ENCODE assay signal across 31 mouse cellular contexts in genomic region chr2:180274523-180274922, GRCm38 (mm10). TPM values are rescaled to one million over a fixed set of nuclear protein-coding genes. Genes with fewer than 3 reads are reported as not detected.
DNase-seq lines count a peak whose midpoint lies in the region; ATAC-seq and TF ChIP-seq lines count a peak whose summit lies in the region.
"Had no signal": no experiment of that assay in that cellular context is flagged by ENCODE, and none has a peak within 500 bp of the region (broad histone marks: within the 10 kb centered on the region; RNA-seq: fewer than 3 reads in every experiment).

No protein-coding gene starts in this region.

- 87% methylated on average over 2 of the region's 2 CpGs for WGBS in heart, embryonic 10.5 days
- WGBS in liver, embryonic 12.5 days (ENCODE audit: insufficient replicate concordance) = 65% methylated on average over 2 of the region's 2 CpGs
- WGBS in liver, embryonic 11.5 days = 75% methylated on average over 2 of the region's 2 CpGs

- H3K4me2 ChIP-seq in liver, embryonic 12.5 days = peak overlapping the region; percentile 73; the same call in 1 of the 2 replicates
- no peak overlapping the region; the same call in 1 of the 2 replicates for H3K4me2 ChIP-seq in liver, embryonic 11.5 days
- no peak overlapping the region for H3K4me2 ChIP-seq in myocyte (ENCODE audit: low read depth)

- TF ChIP-seq POLR2A in myocyte (IDR thresholded peaks at IDR 0.05; ENCODE audit: insufficient read length, low read depth) = no peak

- no peaks in the 10 kb centered on the region for H3K79me2 ChIP-seq in myocyte (ENCODE audit: control insufficient read depth, insufficient read depth)

- H3K9ac ChIP-seq in liver, embryonic 12.5 days = no peak overlapping the region
- no peak overlapping the region for H3K9ac ChIP-seq in liver, embryonic 11.5 days (ENCODE audit: low read depth, low read length)
- H3K9ac ChIP-seq: embryonic facial prominence, embryonic 12.5 days; embryonic facial prominence, embryonic 15.5 days; hindbrain, embryonic 12.5 days had no signal

- no peak overlapping the region for H3K4me3 ChIP-seq in heart, embryonic 10.5 days
- H3K4me3 ChIP-seq in liver, embryonic 12.5 days = no peak overlapping the region
- no peak overlapping the region for H3K4me3 ChIP-seq in liver, embryonic 11.5 days (ENCODE audit: low read depth, low read length)
- H3K4me3 ChIP-seq in myocyte = peak overlapping the region; percentile 46

- ATAC-seq in cerebellum, adult (ENCODE audit: insufficient number of reproducible peaks, low FRiP score, low TSS enrichment) = no peak
- ATAC-seq in liver, embryonic 12.5 days = no peak
- no peak for ATAC-seq in liver, embryonic 11.5 days (replicated peaks; ENCODE audit: low FRiP score)

- H3K36me3 ChIP-seq in heart, embryonic 10.5 days = peaks cover 19% of the 10 kb centered on the region
- peaks cover 22% of the 10 kb centered on the region for H3K36me3 ChIP-seq in liver, embryonic 12.5 days
- no peaks in the 10 kb centered on the region for H3K36me3 ChIP-seq in liver, embryonic 11.5 days (ENCODE audit: control insufficient read depth, insufficient read depth, low read length)
- no peaks in the 10 kb centered on the region for H3K36me3 ChIP-seq in myocyte (ENCODE audit: control insufficient read depth, insufficient read depth)
- H3K36me3 ChIP-seq: heart, embryonic 15.5 days; hindbrain, embryonic 12.5 days; hindbrain, embryonic 15.5 days had no signal

- H3ac ChIP-seq in myocyte (ENCODE audit: control insufficient read depth, insufficient read length) = no peak overlapping the region

- no peaks in the 10 kb centered on the region for H3K9me3 ChIP-seq in heart, embryonic 10.5 days
- no peaks in the 10 kb centered on the region for H3K9me3 ChIP-seq in liver, embryonic 12.5 days (replicated peaks)
- no peaks in the 10 kb centered on the region for H3K9me3 ChIP-seq in liver, embryonic 11.5 days (ENCODE audit: control insufficient read depth, low read length)
- H3K9me3 ChIP-seq: embryonic facial prominence, embryonic 12.5 days; embryonic facial prominence, embryonic 15.5 days; heart, embryonic 15.5 days; hindbrain, embryonic 12.5 days; hindbrain, embryonic 15.5 days had no signal

- peak; percentile 51 for DNase-seq in cerebellum, adult 9-11 months
- DNase-seq in heart, embryonic 10.5 days (ENCODE audit: low spot score) = no peak
- DNase-seq in heart, adult 9 months (ENCODE audit: low spot score in 2 of 2) = no peak
- no peak for DNase-seq in liver, embryonic 11.5 days (ENCODE audit: low spot score)
- DNase-seq in gastrocnemius, postnatal 36 days = no peak
- DNase-seq: adrenal gland, adult 2 months; adrenal gland, postnatal 14 days; cerebellum, adult 18-20 months; cerebellum, postnatal 14 days; forebrain, postnatal 0 days; heart, adult 18-20 months; heart, postnatal 10 days; kidney, adult 18-20 months had no signal

- H3K27me3 ChIP-seq in heart, embryonic 10.5 days (ENCODE audit: insufficient read depth, poor library complexity, severe bottlenecking) = peaks cover 9% of the 10 kb centered on the region
- peaks cover 20% of the 10 kb centered on the region for H3K27me3 ChIP-seq in liver, embryonic 12.5 days (replicated peaks)
- no peaks in the 10 kb centered on the region for H3K27me3 ChIP-seq in liver, embryonic 11.5 days (replicated peaks; ENCODE audit: control insufficient read depth, insufficient read depth, low read length)
- peaks cover 32% of the 10 kb centered on the region for H3K27me3 ChIP-seq in myocyte (ENCODE audit: control insufficient read depth, insufficient read depth, insufficient read length)
- H3K27me3 ChIP-seq: heart, embryonic 15.5 days had no signal

- peak overlapping the region; percentile 38; the same call in 1 of the 2 replicates for H3K27ac ChIP-seq in heart, embryonic 10.5 days
- no peak overlapping the region for H3K27ac ChIP-seq in liver, embryonic 12.5 days
- no peak overlapping the region for H3K27ac ChIP-seq in liver, embryonic 11.5 days (ENCODE audit: low read depth, low read length)
- H3K27ac ChIP-seq: embryonic facial prominence, embryonic 15.5 days; heart, embryonic 15.5 days; hindbrain, embryonic 12.5 days; hindbrain, embryonic 15.5 days had no signal

- H3K4me1 ChIP-seq in heart, embryonic 10.5 days = peaks cover 76% of the 10 kb centered on the region
- peaks cover 67% of the 10 kb centered on the region for H3K4me1 ChIP-seq in liver, embryonic 12.5 days
- H3K4me1 ChIP-seq in liver, embryonic 11.5 days (replicated peaks; ENCODE audit: control insufficient read depth, insufficient read depth, low read length) = peaks cover 37% of the 10 kb centered on the region

- intact Hi-C loops in gastrocnemius, postnatal 36 days (cut with DNase I) = no loop called here

TF ChIP-seq in myocyte, 11 proteins besides CTCF, POLR2A, EP300 and RAD21:
- TF ChIP-seq CEBPB (IDR thresholded peaks at IDR 0.05; ENCODE audit: insufficient read depth, poor library complexity, severe bottlenecking) (no peak), TCF3 (IDR thresholded peaks at IDR 0.05; ENCODE audit: insufficient read length, low read depth) (no peak), USF1 (IDR thresholded peaks at IDR 0.05; ENCODE audit: low read depth) (no peak), SRF (IDR thresholded peaks at IDR 0.05; ENCODE audit: control insufficient read depth, insufficient read length, low read depth) (no peak), MYOG (IDR thresholded peaks at IDR 0.05; ENCODE audit: control insufficient read depth in 1 of 3, insufficient read depth in 1 of 3, insufficient read length in 2 of 3, low read depth in 2 of 3) (no peak), MYOD1 (IDR thresholded peaks at IDR 0.05; ENCODE audit: control insufficient read depth in 1 of 3, insufficient read length in 2 of 3, low read depth in 2 of 3) (no peak), REST (IDR thresholded peaks at IDR 0.05; ENCODE audit: insufficient read depth, insufficient read length) (no peak), E2F4 (IDR thresholded peaks at IDR 0.05; ENCODE audit: insufficient read depth) (no peak), POLR2AphosphoS2 (IDR thresholded peaks at IDR 0.05; ENCODE audit: insufficient read length, low read depth) (no peak), TCF12 (IDR thresholded peaks at IDR 0.05; ENCODE audit: insufficient read depth, poor library complexity, severe bottlenecking) (no peak), MAX (IDR thresholded peaks at IDR 0.05; ENCODE audit: low read depth) (no peak)

RNA-seq across cellular contexts. Expression of gene Cables2, which starts 1.2 kb away (rescaled TPM):
- polyA plus RNA-seq in heart, embryonic 10.5 days (2016; fragmentation: Nextera tagmentation; extraction: Ambion mirVana) = 12.4 and 13.1 TPM in 2 replicates
- polyA plus RNA-seq in liver, embryonic 12.5 days (2016; fragmentation: Nextera tagmentation; extraction: Ambion mirVana) = 9.6 and 10.4 TPM in 2 replicates
- 9.4 and 9.6 TPM in 2 replicates for polyA plus RNA-seq in liver, embryonic 11.5 days (2014; fragmentation: Nextera tagmentation; extraction: Ambion mirVana)
- polyA plus RNA-seq in myocyte (2012; fragmentation: generic; extraction: Trizol) = 6.8 TPM
- 10 to 100 TPM in 1 of 2 experiments, 1 to 10 TPM in 1; 9.7 to 11.5 TPM for total RNA-seq in gastrocnemius, postnatal 36 days (2021)

RNA-seq across cellular contexts. Expression of gene Rbbp8nl, which starts 15.2 kb away (rescaled TPM):
- 0.16 and 0.68 TPM in 2 replicates for polyA plus RNA-seq in heart, embryonic 10.5 days (2016; fragmentation: Nextera tagmentation; extraction: Ambion mirVana)
- polyA plus RNA-seq in liver, embryonic 12.5 days (2016; fragmentation: Nextera tagmentation; extraction: Ambion mirVana) = not detected in 2 replicates
- 0.10 and 0.16 TPM in 2 replicates for polyA plus RNA-seq in liver, embryonic 11.5 days (2014; fragmentation: Nextera tagmentation; extraction: Ambion mirVana)
- polyA plus RNA-seq in myocyte (2012; fragmentation: generic; extraction: Trizol) = not detected
- not detected for total RNA-seq in gastrocnemius, postnatal 36 days (2021)
- total RNA-seq: adrenal gland, adult 2 months; adrenal gland, postnatal 14 days; adrenal gland, postnatal 4 days; common myeloid progenitor, adult 5-6 weeks; forebrain, postnatal 0 days; gastrocnemius, adult 8-10 months; gastrocnemius, postnatal 4 days; heart, adult 18-20 months; heart, postnatal 10 days; hematopoietic stem cell, adult 5-6 weeks; MEL had no signal
- polyA plus RNA-seq: adrenal gland, adult 2 months; C2C12; CD4-positive, CD25-positive, alpha-beta regulatory T cell, adult 4 months; forebrain, embryonic 14.5 days; forebrain, postnatal 0 days; hindbrain, embryonic 15.5 days had no signal

RNA-seq across cellular contexts. Expression of gene Rps21, which starts 17.3 kb away (rescaled TPM):
- polyA plus RNA-seq in heart, embryonic 10.5 days (2016; fragmentation: Nextera tagmentation; extraction: Ambion mirVana) = 332 and 360 TPM in 2 replicates
- polyA plus RNA-seq in liver, embryonic 12.5 days (2016; fragmentation: Nextera tagmentation; extraction: Ambion mirVana) = 560 and 561 TPM in 2 replicates
- polyA plus RNA-seq in liver, embryonic 11.5 days (2014; fragmentation: Nextera tagmentation; extraction: Ambion mirVana) = 736 and 852 TPM in 2 replicates
- 3,913 TPM for polyA plus RNA-seq in myocyte (2012; fragmentation: generic; extraction: Trizol)
- 100 to 1,000 TPM; 310 to 370 TPM for total RNA-seq in gastrocnemius, postnatal 36 days (2021)

RNA-seq across cellular contexts. Expression of gene Lama5, which starts 48.9 kb away (rescaled TPM):
- polyA plus RNA-seq in heart, embryonic 10.5 days (2016; fragmentation: Nextera tagmentation; extraction: Ambion mirVana) = 23.6 and 30.8 TPM in 2 replicates
- 4.1 and 4.3 TPM in 2 replicates for polyA plus RNA-seq in liver, embryonic 12.5 days (2016; fragmentation: Nextera tagmentation; extraction: Ambion mirVana)
- 10.7 and 15.5 TPM in 2 replicates for polyA plus RNA-seq in liver, embryonic 11.5 days (2014; fragmentation: Nextera tagmentation; extraction: Ambion mirVana)
- 80.8 TPM for polyA plus RNA-seq in myocyte (2012; fragmentation: generic; extraction: Trizol)
- 10 to 100 TPM in 1 of 2 experiments, 1 to 10 TPM in 1; 8.7 to 11.2 TPM for total RNA-seq in gastrocnemius, postnatal 36 days (2021)

RNA-seq across cellular contexts. Expression of gene Gata5, which starts 60.0 kb away (rescaled TPM):
- 34.7 and 41.3 TPM in 2 replicates for polyA plus RNA-seq in heart, embryonic 10.5 days (2016; fragmentation: Nextera tagmentation; extraction: Ambion mirVana)
- polyA plus RNA-seq in liver, embryonic 12.5 days (2016; fragmentation: Nextera tagmentation; extraction: Ambion mirVana) = 3.0 and 3.1 TPM in 2 replicates
- 7.6 and 7.7 TPM in 2 replicates for polyA plus RNA-seq in liver, embryonic 11.5 days (2014; fragmentation: Nextera tagmentation; extraction: Ambion mirVana)
- not detected for polyA plus RNA-seq in myocyte (2012; fragmentation: generic; extraction: Trizol)
- total RNA-seq in gastrocnemius, postnatal 36 days (2021) = not detected
- total RNA-seq: common myeloid progenitor, adult 5-6 weeks; forebrain, postnatal 0 days; gastrocnemius, adult 8-10 months; hematopoietic stem cell, adult 5-6 weeks; MEL had no signal
- polyA plus RNA-seq: C2C12; CD4-positive, CD25-positive, alpha-beta regulatory T cell, adult 4 months; embryonic facial prominence, embryonic 15.5 days; forebrain, embryonic 14.5 days; forebrain, postnatal 0 days; frontal cortex, adult 2 months; hindbrain, embryonic 15.5 days had no signal
